Mouse (Mus musculus): ENCODE results near the gene Gm44805. TPM values are rescaled to one million over a fixed set of nuclear protein-coding genes. Genes with fewer than 3 reads are reported as not detected.

Gene Gm44805
- polyA plus RNA-seq, 1 experiment from 2014 or later = 22.2 TPM

- H3K4me3 ChIP-seq (replicated peaks) = peak overlapping the region; percentile 78
- H3K4me1 ChIP-seq (replicated peaks) = peaks cover 46% of the 10 kb centered on the region
- peak overlapping the region; percentile 100 for H3K4me2 ChIP-seq
- peak overlapping the region; percentile 83 for H3K27ac ChIP-seq (replicated peaks)
- no peaks in the 10 kb centered on the region for H3K9me3 ChIP-seq (replicated peaks)
- no peak for ATAC-seq (ENCODE audit: insufficient read depth)
- no peaks in the 10 kb centered on the region; the same call in 1 of the 2 replicates for H3K27me3 ChIP-seq
- WGBS (ENCODE audit: insufficient replicate concordance) = 10% methylated on average over 17 of the region's 17 CpGs
- no peak overlapping the region for H3K9ac ChIP-seq
- H3K36me3 ChIP-seq (replicated peaks) = peaks cover 14% of the 10 kb centered on the region
These were observed 53.1 kb downstream of the Gm44805 start for GRCm38 (mm10) chr7:19628192-19628535.

- Histone ChIP-seq H3K4me2 (peak overlapping the region; percentile 100), H3K4me1 (replicated peaks) (peaks cover 41% of the 10 kb centered on the region), H3K4me3 (replicated peaks) (peak overlapping the region; percentile 78), H3K27ac (replicated peaks) (no peak overlapping the region), H3K27me3 (no peaks in the 10 kb centered on the region; the same call in 1 of the 2 replicates), H3K9me3 (replicated peaks) (no peaks in the 10 kb centered on the region), H3K9ac (no peak overlapping the region), H3K36me3 (replicated peaks) (peaks cover 10% of the 10 kb centered on the region; the same call in 1 of the 2 replicates)
- WGBS (ENCODE audit: insufficient replicate concordance) = 59% methylated on average over 3 of the region's 3 CpGs
- no peak for ATAC-seq (ENCODE audit: insufficient read depth)
These were observed 53.5 kb downstream of the Gm44805 start for GRCm38 (mm10) chr7:19627721-19628120.

DNA sequence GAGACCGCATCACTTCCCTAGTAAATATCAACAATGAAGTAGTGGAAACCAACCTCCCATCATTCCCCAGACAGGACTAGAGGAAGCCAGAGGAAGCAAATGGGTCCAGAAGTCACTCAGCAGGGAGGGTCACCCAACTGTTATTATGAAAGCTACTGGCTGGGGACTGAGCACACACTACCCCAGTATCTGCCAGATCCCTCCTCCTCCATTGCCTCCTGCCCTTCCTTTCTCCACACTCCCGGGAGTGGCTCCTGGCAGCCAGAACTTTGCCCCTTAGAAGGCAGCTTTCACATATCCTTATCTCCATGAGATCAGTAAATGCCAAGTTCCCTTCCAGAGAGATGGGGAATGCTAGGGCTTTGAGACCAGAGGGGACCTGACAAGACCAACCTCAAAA, 57.8 kb downstream of the Gm44805 start:
- ATAC-seq (ENCODE audit: insufficient read depth) = no peak
- WGBS (ENCODE audit: insufficient replicate concordance) = 43% methylated on average over 2 of the region's 2 CpGs
- Histone ChIP-seq H3K27me3 (peaks cover 18% of the 10 kb centered on the region), H3K4me3 (replicated peaks) (no peak overlapping the region), H3K9me3 (replicated peaks) (no peaks in the 10 kb centered on the region), H3K4me2 (no peak overlapping the region), H3K4me1 (replicated peaks) (peaks cover 18% of the 10 kb centered on the region), H3K27ac (replicated peaks) (no peak overlapping the region), H3K36me3 (replicated peaks) (no peaks in the 10 kb centered on the region), H3K9ac (no peak overlapping the region)

- H3K9me3 ChIP-seq (replicated peaks) = no peaks in the 10 kb centered on the region
- 53% methylated on average over 6 of the region's 6 CpGs for WGBS (ENCODE audit: insufficient replicate concordance)
- H3K36me3 ChIP-seq (replicated peaks) = no peaks in the 10 kb centered on the region
- no peak overlapping the region for H3K27ac ChIP-seq (replicated peaks)
- H3K4me2 ChIP-seq = no peak overlapping the region
- H3K4me3 ChIP-seq (replicated peaks) = no peak overlapping the region
- peaks cover 18% of the 10 kb centered on the region for H3K27me3 ChIP-seq
- H3K9ac ChIP-seq = no peak overlapping the region
- H3K4me1 ChIP-seq (replicated peaks) = peaks cover 8% of the 10 kb centered on the region
- ATAC-seq (ENCODE audit: insufficient read depth) = no peak
These were observed 59.0 kb downstream of the Gm44805 start for GRCm38 (mm10) chr7:19622241-19622640.

Other genes starting within 250 kb of the Gm44805 start
- 1.2 and 1.6 TPM in 2 replicates for gene Mark4, start 222.6 kb downstream of the Gm44805 start, polyA plus RNA-seq (2015; fragmentation: Nextera tagmentation; extraction: Ambion mirVana)
- gene Exoc3l2, start 218.1 kb downstream of the Gm44805 start, polyA plus RNA-seq (2015; fragmentation: Nextera tagmentation; extraction: Ambion mirVana) = 0.85 and 1.2 TPM in 2 replicates
- 0.79 and 1.1 TPM in 2 replicates for gene Bloc1s3, start 173.1 kb downstream of the Gm44805 start, polyA plus RNA-seq (2015; fragmentation: Nextera tagmentation; extraction: Ambion mirVana)
- gene Trappc6a, start 173.0 kb downstream of the Gm44805 start, polyA plus RNA-seq (2015; fragmentation: Nextera tagmentation; extraction: Ambion mirVana) = 41.2 and 42.0 TPM in 2 replicates
- not detected in 2 replicates for gene Nkpd1, start 163.6 kb downstream of the Gm44805 start, polyA plus RNA-seq (2015; fragmentation: Nextera tagmentation; extraction: Ambion mirVana)
- gene Ppp1r37, start 118.3 kb downstream of the Gm44805 start, polyA plus RNA-seq (2015; fragmentation: Nextera tagmentation; extraction: Ambion mirVana) = 10.2 and 15.7 TPM in 2 replicates
- gene Zfp296, start 104.1 kb downstream of the Gm44805 start, polyA plus RNA-seq (2015; fragmentation: Nextera tagmentation; extraction: Ambion mirVana) = 0.60 and 0.81 TPM in 2 replicates
- 79.6 and 90.9 TPM in 2 replicates for gene Gemin7, start 103.8 kb downstream of the Gm44805 start, polyA plus RNA-seq (2015; fragmentation: Nextera tagmentation; extraction: Ambion mirVana)
- gene Clasrp, start 76.9 kb downstream of the Gm44805 start, polyA plus RNA-seq (2015; fragmentation: Nextera tagmentation; extraction: Ambion mirVana) = 12.2 and 13.4 TPM in 2 replicates
- gene Relb, start 52.0 kb downstream of the Gm44805 start, polyA plus RNA-seq (2015; fragmentation: Nextera tagmentation; extraction: Ambion mirVana) = 1.7 TPM in 2 replicates
- 48.3 and 48.8 TPM in 2 replicates for gene Clptm1, start 16.4 kb downstream of the Gm44805 start, polyA plus RNA-seq (2015; fragmentation: Nextera tagmentation; extraction: Ambion mirVana)
- 1,160 and 1,332 TPM in 2 replicates for gene Apoc2, start 3.5 kb downstream of the Gm44805 start, polyA plus RNA-seq (2015; fragmentation: Nextera tagmentation; extraction: Ambion mirVana)
- 273 and 372 TPM in 2 replicates for gene Apoc4, start 56 bp upstream of the Gm44805 start, polyA plus RNA-seq (2015; fragmentation: Nextera tagmentation; extraction: Ambion mirVana)
- 609 and 611 TPM in 2 replicates for gene Apoc1, start 11.2 kb upstream of the Gm44805 start, polyA plus RNA-seq (2015; fragmentation: Nextera tagmentation; extraction: Ambion mirVana)
- 2,704 and 3,478 TPM in 2 replicates for gene Apoe, start 17.8 kb upstream of the Gm44805 start, polyA plus RNA-seq (2015; fragmentation: Nextera tagmentation; extraction: Ambion mirVana)
- 87.2 and 91.8 TPM in 2 replicates for gene Tomm40, start 34.0 kb upstream of the Gm44805 start, polyA plus RNA-seq (2015; fragmentation: Nextera tagmentation; extraction: Ambion mirVana)
- 15.2 and 19.5 TPM in 2 replicates for gene Nectin2, start 69.1 kb upstream of the Gm44805 start, polyA plus RNA-seq (2015; fragmentation: Nextera tagmentation; extraction: Ambion mirVana)
- 10.3 and 11.3 TPM in 2 replicates for gene Bcam, start 89.6 kb upstream of the Gm44805 start, polyA plus RNA-seq (2015; fragmentation: Nextera tagmentation; extraction: Ambion mirVana)
- 3.5 and 3.8 TPM in 2 replicates for gene Cblc, start 115.4 kb upstream of the Gm44805 start, polyA plus RNA-seq (2015; fragmentation: Nextera tagmentation; extraction: Ambion mirVana)
- 4.7 and 5.3 TPM in 2 replicates for gene Bcl3, start 141.3 kb upstream of the Gm44805 start, polyA plus RNA-seq (2015; fragmentation: Nextera tagmentation; extraction: Ambion mirVana)
- gene Gm19345, start 170.6 kb upstream of the Gm44805 start, polyA plus RNA-seq (2015; fragmentation: Nextera tagmentation; extraction: Ambion mirVana) = not detected in 2 replicates
- not detected in 2 replicates for gene Ceacam16, start 179.9 kb upstream of the Gm44805 start, polyA plus RNA-seq (2015; fragmentation: Nextera tagmentation; extraction: Ambion mirVana)
- gene Ceacam19, start 206.5 kb upstream of the Gm44805 start, polyA plus RNA-seq (2015; fragmentation: Nextera tagmentation; extraction: Ambion mirVana) = not detected in 2 replicates
- gene Pvr, start 239.7 kb upstream of the Gm44805 start, polyA plus RNA-seq (2015; fragmentation: Nextera tagmentation; extraction: Ambion mirVana) = 2.8 and 3.4 TPM in 2 replicates